Mouse (Mus musculus) leukemia stem cell, adult 10-12 weeks (primary cell): Measurements from ENCODE around the gene Gm35134. TPM values are rescaled to one million over a fixed set of nuclear protein-coding genes. Genes with fewer than 3 reads are reported as not detected.

ENCODE experiments used
- polyA plus RNA-seq: library from polyadenylated mRNA; stranded (reverse); fragments of >175 nt; gene quantifications from 2 replicates; pipeline ENCODE4 v1.2.3, GENCODE M21; 2012; ENCODE audit warnings: low replicate concordance

The Gm35134 gene
- polyA plus RNA-seq = not detected in 2 replicates

DNA sequence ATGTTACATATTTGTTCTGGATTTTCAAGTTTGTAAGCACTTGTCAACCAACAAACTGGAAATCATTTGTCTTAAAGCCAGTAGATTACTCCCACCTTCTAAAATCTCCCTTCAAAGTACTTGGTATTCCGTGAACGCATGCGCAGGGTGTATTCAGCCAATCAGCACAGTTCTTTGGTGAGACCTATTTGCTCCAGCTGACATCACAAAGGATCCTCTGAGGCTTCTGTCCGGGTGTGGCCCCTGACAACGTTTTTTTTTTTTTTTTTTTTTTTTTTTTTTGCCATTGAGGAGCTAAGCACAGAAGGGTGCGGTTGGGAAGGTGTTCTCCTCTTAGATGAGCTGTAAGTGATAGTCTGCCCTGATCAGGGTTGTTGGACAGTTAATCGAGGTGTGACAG is at the start of gene Gm35134:
TSS of gene Gm35134 (plus strand) at position 301 of the 400 bp plus-strand sequence.

